Mouse (Mus musculus) embryonic stem cell, embryonic (primary cell): ENCODE measurements at regions not wholly inside any gene's neighbourhood (a gene's known extent, or its start where the extent isn't known, plus 50 kb on each side); places are given as distances from the start of the nearest gene placed in this dataset.

ENCODE experiments used
- CTCF ChIA-PET, 4 experiments: fragments of 300-600 bp in 2 of 4; fragments of 350-600 bp in 2 of 4; sonication (Branson Sonifier 250); formaldehyde crosslinking; loops; one replicate each; lab custom pipeline; 2022; ENCODE audit warnings: inconsistent platforms in 2 of 4; lab: Charles Lee
- POLR2A ChIA-PET, 4 experiments: fragments of 300-600 bp in 2 of 4; fragments of 350-600 bp in 2 of 4; sonication (Branson Sonifier 250); formaldehyde crosslinking; loops; one replicate each; lab custom pipeline; 2022; ENCODE audit warnings: antibody characterized with exemption in 4 of 4, inconsistent platforms in 1 of 4; lab: Charles Lee

DNA sequence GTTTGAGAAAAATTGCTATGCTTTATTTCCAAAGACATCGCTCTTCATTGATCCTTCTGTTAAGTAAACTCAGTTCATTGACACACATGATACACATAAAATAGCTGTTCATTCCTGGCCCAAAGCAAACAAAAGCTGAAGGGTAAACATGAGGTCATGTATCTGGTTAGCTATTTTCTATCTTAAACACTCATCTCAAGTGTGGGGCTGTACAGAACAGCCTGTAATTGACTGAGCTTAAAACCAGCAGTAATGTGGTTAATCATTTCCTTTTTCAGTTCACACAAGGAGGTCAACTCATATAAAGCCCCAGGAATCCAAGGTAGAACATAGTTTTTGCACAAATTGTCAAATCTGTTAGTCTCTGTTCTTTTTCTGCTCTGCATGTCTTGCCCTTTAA, 94.5 kb downstream of the Cldn17 start:
- ChIA-PET CTCF (no interaction called here), POLR2A (no interaction called here)

DNA sequence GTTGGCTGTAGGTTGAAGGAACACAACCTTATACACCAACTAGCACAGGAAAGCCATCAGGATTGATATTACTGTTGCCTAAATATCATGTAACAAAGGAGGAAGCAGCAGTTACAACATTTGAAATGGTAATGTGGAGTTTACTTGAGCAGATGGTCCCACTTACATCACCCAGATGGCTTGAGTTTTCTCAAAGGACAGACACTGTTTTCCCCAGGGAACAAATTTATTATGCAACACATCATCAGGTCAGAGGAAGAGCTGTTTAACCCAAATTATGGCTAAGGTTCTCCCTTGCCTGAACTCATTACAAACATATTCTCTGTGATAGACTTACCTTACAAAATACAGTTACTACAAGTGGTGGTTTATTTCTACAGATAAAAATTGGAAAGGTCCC, 98.6 kb downstream of the Cldn17 start:
- ChIA-PET POLR2A (no interaction called here), CTCF (interaction anchor here in 1 of 4 experiments (0.6 to 0.7 kb wide), 2 partner anchors 109 to 1584 kb away, joined by 3 read pairs; no protein-coding TSS in a partner anchor)

DNA sequence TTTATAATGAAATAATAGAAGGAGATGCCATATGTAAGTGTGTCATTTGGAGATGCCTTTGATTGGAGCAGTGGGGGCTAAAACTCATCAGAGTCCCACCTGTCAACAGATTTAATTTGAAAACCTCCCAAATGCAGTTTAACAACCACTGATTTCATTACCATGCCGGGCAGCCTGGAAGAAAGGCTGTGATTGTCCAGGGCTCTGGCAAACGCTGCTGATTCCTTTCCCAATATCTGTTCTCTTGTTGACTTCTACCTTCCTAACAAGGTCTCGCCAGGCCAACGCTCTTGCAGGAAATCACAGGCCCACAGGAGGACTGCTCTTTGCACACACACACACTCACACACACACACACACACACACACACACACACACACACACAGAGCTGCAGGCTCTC, 102.4 kb downstream of the Cldn17 start:
- POLR2A ChIA-PET: no interaction called here
- CTCF ChIA-PET: interaction anchor here in 2 of 4 experiments (0.6 to 1.1 kb wide), 2 partner anchors 12 to 537 kb away, joined by 4 to 7 read pairs; no protein-coding TSS in a partner anchor

DNA sequence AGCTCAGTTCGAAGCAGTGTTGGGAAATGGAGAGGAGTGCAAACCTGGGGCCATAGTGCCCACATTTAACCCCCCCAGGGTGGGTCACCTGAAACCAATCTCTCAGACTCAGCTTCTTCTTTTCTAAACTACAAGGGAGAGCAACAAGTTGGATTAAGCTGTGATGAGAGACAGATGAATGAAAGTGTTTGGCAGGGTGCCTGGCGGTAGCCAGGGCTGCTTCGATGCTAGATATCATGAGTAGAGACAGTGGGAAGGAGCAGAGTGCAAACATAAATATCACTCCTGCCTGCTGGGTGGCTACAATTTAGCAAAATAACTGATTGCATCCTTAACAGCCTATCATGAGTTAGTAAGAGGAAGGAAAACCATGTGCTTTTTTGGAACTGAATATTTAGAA, 106.9 kb downstream of the Cldn17 start:
- ChIA-PET POLR2A (interaction anchor here in 1 of 4 experiments (0.6 kb wide), 1 partner anchor 172 kb away, joined by 4 read pairs; no protein-coding TSS in a partner anchor), CTCF (no interaction called here)

DNA sequence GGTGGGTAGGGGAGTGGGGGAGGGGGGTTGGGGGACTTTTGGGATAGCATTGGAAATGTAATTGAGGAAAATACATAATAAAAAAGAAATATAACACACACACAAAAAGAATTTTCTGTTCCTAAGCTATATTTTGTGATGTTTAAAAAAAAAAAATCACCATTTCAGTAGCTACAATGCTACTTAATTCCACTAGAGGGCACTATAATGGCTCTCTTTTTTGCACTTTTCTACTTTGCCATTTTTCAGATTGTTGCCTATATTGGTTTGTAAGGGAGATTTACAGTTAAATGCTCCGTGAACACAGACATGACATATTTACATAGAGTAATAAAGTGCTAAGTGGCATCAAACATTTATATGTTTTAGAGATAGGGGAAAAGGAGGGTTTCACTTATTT, 102.7 kb upstream of the Grik1 start:
- ChIA-PET POLR2A (no interaction called here), CTCF (interaction anchor here (0.5 to 1.0 kb wide), 7 partner anchors 8 to 292 kb away, joined by 3 to 7 read pairs (median 3); no protein-coding TSS in a partner anchor)

DNA sequence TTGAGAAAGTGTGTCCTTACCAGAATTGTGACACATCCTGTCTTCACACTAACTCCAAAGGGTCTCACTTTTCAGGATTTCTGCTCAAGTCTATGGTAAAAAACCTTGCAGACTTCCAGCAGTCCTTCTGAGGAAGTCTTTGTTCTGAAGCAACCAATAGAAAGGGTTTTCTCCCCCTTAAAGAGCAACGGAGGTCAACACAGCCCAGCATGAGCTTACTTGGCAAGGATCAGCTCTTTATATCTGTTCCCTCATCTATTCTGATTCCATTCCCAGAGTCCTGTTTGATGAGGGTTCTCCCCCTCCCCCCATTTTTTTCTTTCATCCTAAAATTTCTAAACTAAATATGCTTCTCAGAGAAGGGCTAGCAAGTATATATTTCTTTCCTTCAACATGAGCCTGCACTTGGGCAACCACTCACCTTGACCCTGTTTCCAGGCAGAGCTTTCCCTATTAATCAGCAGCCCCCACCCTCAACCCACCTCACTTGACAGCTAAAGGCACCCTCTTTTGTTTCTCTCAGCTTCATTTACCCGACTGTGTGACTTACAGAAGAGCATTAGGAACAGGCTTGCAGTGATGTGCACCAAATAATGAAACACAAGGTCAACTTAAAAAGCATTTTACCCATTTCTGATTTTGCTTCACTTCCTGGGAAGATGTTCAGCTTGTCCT, 91.7 kb upstream of the Grik1 start:
- POLR2A ChIA-PET: no interaction called here
- CTCF ChIA-PET: interaction anchor here in 2 of 4 experiments (0.5 to 1.0 kb wide), 3 partner anchors 11 to 283 kb away, joined by 3 to 4 read pairs (median 3); no protein-coding TSS in a partner anchor

DNA sequence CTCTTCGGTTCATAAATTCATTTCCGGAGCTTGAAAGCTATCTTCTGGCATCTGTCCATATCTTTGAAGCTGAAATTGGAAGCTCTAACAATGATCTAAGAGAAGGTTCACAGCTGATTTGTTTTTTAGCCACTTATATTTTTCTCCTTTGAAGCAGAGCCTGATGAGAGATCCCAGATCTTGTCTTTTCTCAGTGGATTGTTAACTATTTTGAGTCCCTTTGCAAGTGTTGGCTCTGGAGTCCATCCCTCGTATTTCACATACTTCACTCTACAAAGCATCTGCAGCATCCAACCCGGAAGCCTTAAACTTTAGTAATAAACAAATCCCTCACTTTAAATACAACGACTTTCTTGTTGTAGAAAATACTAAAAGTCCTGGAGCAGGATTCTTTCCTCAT, 85.6 kb upstream of the Grik1 start:
- ChIA-PET CTCF (no interaction called here), POLR2A (no interaction called here)

DNA sequence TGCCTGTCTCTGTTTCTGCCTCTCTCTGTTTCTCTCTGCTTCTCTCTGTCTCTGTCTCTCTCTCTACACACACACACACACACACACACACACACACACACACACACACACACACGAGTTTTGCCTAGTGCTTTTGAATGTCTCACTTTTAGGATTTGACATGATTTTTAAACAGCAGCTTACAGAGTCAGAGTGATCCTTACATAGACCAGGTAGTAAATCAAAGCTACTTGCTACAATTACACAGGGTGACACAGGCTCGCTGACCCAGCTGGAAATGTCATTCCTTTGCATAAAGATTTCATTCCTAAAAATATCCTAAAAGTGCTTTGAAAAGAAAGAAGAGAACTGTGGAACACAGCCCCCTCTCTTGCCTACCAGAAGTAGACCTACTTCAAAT, 84.5 kb upstream of the Grik1 start:
- POLR2A ChIA-PET: no interaction called here

DNA sequence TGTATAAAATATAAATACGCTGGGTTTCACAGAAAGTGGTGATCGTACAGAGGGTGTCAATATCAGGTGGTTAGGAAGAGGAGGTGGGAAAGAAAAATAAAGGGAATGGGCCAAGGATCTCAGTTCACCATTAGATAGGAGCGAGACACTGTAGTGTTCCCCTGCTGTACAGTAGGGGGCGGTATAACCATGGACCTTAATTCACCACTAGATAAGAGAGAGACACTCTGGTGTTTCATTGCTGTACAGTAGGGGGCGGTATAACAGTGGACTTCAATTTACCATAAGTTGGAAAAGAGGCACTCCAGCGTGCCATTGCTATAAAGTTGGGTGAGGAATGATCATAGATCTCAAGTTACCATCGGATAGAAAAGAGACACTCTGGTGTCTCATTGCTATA, 82.0 kb upstream of the Grik1 start:
- ChIA-PET POLR2A (no interaction called here), CTCF (interaction anchor here in 2 of 4 experiments (0.7 to 1.5 kb wide), 2 partner anchors 170 to 1425 kb away, joined by 3 to 5 read pairs; no protein-coding TSS in a partner anchor)

More for the DNA sequence above, 84.5 kb upstream of the Grik1 start:
- CTCF ChIA-PET: interaction anchor here in 1 of 4 experiments (0.7 kb wide), 1 partner anchor 168 kb away, joined by 3 read pairs; no protein-coding TSS in a partner anchor

DNA sequence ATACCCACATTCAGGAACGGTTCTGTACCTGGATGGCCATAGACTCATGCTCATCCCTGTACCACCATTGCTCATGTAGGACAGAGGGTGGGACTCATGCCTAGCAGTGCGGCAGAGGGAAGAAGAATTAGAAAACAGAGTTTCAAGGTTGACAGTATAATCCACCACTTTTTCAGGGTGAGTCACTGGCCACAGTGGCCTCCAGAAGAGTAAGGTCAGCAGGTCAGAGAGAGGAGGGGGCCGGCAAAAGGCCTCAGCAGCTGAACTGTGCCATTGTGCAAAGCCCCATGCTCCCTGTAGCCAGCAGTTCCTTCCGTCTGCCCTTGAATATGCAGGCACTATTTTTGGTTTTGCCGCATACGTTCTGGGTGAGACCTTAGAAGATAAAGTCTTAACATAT, 78.1 kb upstream of the Grik1 start:
- CTCF ChIA-PET: no interaction called here
- POLR2A ChIA-PET: no interaction called here

DNA sequence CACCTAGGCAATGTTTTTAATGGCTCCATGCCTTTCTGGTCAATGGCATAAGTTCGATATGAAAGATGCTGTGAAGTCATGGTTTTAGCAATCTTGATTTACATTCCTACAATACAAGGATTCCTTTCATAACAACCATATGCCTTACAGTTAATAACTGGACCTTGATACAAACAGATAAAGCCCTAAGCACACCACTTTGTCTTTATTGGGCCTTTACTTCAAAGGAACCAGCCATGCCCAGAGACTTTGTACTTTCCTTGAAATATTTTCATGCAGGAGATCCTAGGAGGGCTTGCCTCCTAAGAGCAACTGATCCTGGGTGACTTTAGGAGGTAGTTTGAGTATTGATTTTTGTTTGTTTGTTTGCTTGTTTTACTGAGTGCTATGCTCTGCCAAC, 77.1 kb upstream of the Grik1 start:
- ChIA-PET CTCF (no interaction called here), POLR2A (no interaction called here)

DNA sequence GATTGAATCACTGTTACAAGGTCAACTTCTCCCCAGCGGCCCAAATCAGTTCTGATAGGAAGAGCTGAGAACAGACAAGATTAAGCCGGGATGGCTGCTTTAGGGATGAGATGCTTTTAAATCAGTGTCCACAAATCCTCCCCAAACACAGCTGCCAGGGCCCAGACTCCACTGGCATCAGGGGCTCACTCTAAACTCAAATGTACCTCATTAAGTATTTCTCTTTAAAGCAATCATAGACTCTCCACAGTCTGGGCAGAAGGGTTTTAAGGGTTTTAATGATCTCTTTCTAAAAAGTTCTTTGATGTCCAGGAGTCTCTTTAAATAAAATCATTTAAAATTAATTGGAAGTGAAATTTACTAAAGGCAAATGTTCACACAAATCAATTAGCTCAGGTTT, 70.0 kb upstream of the Grik1 start:
- ChIA-PET POLR2A (no interaction called here), CTCF (interaction anchor here in 1 of 4 experiments (0.5 kb wide), 1 partner anchor 995 kb away, joined by 9 read pairs; no protein-coding TSS in a partner anchor)
